Mouse (Mus musculus) myocyte (in vitro differentiated cells): ENCODE measurements around the gene Dnajc1.

ENCODE experiments used
- CEBPB ChIP-seq: IDR thresholded peaks from 2 replicates; pipeline ENCODE4 v1.6.1; 2011; ENCODE audit warnings: mild to moderate bottlenecking, moderate library complexity; ENCODE audit not compliant: poor library complexity, insufficient read depth, severe bottlenecking
- MYOD1 ChIP-seq, 3 experiments: IDR thresholded peaks; one replicate each; pipeline ENCODE4 v1.6.1; 2011; ENCODE audit warnings: control low read depth in 2 of 3, low read depth in 2 of 3, mild to moderate bottlenecking in 2 of 3, moderate library complexity in 1 of 3; ENCODE audit not compliant: insufficient read length in 2 of 3, control insufficient read depth in 1 of 3
- MYOG ChIP-seq, 3 experiments: IDR thresholded peaks; one replicate each; pipeline ENCODE4 v1.6.1; 2011; ENCODE audit warnings: control low read depth in 2 of 3, low read depth in 2 of 3, mild to moderate bottlenecking in 2 of 3; ENCODE audit not compliant: insufficient read length in 2 of 3, control insufficient read depth in 1 of 3, insufficient read depth in 1 of 3
- POLR2A ChIP-seq: IDR thresholded peaks from one replicate; pipeline ENCODE4 v1.6.1; 2011; ENCODE audit warnings: low read depth, mild to moderate bottlenecking, control low read depth, moderate library complexity; ENCODE audit not compliant: insufficient read length
- POLR2AphosphoS2 ChIP-seq: IDR thresholded peaks from one replicate; pipeline ENCODE4 v1.6.1; 2011; ENCODE audit warnings: low read depth, control low read depth; ENCODE audit not compliant: insufficient read length
- TCF12 ChIP-seq: IDR thresholded peaks from one replicate; pipeline ENCODE4 v1.6.1; 2011; ENCODE audit warnings: mild to moderate bottlenecking, control low read depth; ENCODE audit not compliant: poor library complexity, insufficient read depth, severe bottlenecking
- USF1 ChIP-seq: IDR thresholded peaks from one replicate; pipeline ENCODE4 v1.6.1; 2011; ENCODE audit warnings: low read depth, mild to moderate bottlenecking, control low read depth, moderate library complexity

DNA sequence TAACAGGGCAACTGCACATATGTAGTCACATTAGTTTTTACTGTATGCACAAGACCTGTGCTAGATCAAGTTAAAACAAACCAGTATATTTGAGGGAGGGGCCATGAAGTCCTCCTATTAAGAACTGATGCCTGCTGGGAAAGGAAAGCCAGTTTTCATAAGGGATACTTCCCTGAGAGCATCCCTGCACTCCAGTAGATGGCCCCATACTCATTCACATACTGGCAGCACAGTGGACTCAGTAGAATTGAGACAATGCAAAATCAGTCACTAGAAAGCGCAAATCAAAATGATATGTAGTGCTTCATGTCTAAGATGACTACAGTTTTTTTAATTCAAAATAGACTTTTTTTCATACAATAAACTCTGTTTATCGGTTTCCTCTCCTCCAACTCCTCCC lies 40.0 kb downstream of the Dnajc1 start:
- TF ChIP-seq MYOG (IDR thresholded peaks at IDR 0.05; ENCODE audit: control insufficient read depth in 1 of 3, insufficient read depth in 1 of 3, insufficient read length in 2 of 3, low read depth in 2 of 3) (no peak), POLR2A (no peak), TCF12 (no peak), POLR2AphosphoS2 (no peak), CEBPB (no peak), MYOD1 (IDR thresholded peaks at IDR 0.05; ENCODE audit: control insufficient read depth in 1 of 3, insufficient read length in 2 of 3, low read depth in 2 of 3) (no peak), USF1 (no peak)
